Mouse (Mus musculus): ENCODE results near the gene Dtymk.
"Not testable (repeated sequence)": the region's sequence is repeated elsewhere in the genome, so short reads cannot be mapped to it uniquely, and the experiment has no call there.

- not testable (repeated sequence) for TF ChIP-seq CEBPB (IDR thresholded peaks at IDR 0.05; ENCODE audit: insufficient read depth, poor library complexity, severe bottlenecking); MYOD1 (IDR thresholded peaks at IDR 0.05; ENCODE audit: control insufficient read depth in 1 of 3, insufficient read length in 2 of 3, low read depth in 2 of 3); POLR2A (IDR thresholded peaks at IDR 0.05; ENCODE audit: insufficient read length, low read depth); MAX (IDR thresholded peaks at IDR 0.05; ENCODE audit: low read depth); TCF12 (IDR thresholded peaks at IDR 0.05; ENCODE audit: insufficient read depth, poor library complexity, severe bottlenecking); USF1 (IDR thresholded peaks at IDR 0.05; ENCODE audit: low read depth)
Measured at GRCm38 (mm10) chr1:93832754-93833360, 31.1 kb upstream of the Dtymk start.
